Mouse (Mus musculus): ENCODE data around the gene Ippk.

GRCm38 (mm10) chr13:49485388-49485787 is 64.3 kb downstream of the Ippk start:
- no peak for TF ChIP-seq CTCF (IDR thresholded peaks at IDR 0.05; ENCODE audit: low read depth, low read length)
- no peak for TF ChIP-seq GATA1 (IDR thresholded peaks at IDR 0.05; ENCODE audit: borderline replicate concordance, low read length)
- no peak for TF ChIP-seq GATA2 (IDR thresholded peaks at IDR 0.05; ENCODE audit: borderline replicate concordance, low read depth, low read length)
- TF ChIP-seq TAL1 (conservative IDR thresholded peaks at IDR 0.05; ENCODE audit: low read depth, low read length), result no peak

Data from G1E (cell line).